Mouse (Mus musculus) thymus, adult 2 months (tissue): ENCODE measurements around the gene Fbxl15.

Experiments used
- CTCF ChIP-seq: fragments of 200-500 bp; IDR thresholded peaks from 2 replicates; pipeline ENCODE4 v1.5.1; 2012; ENCODE audit warnings: mild to moderate bottlenecking, control low read depth, low read length, moderate library complexity, borderline replicate concordance; ENCODE audit not compliant: control insufficient read depth, poor library complexity, insufficient read depth; ENCODE audit errors: extremely low read depth
- POLR2A ChIP-seq: fragments of 200-500 bp; IDR thresholded peaks from 2 replicates; pipeline ENCODE4 v1.6.1; 2012; ENCODE audit warnings: mild to moderate bottlenecking, low read length, control low read depth, moderate library complexity; ENCODE audit not compliant: control insufficient read depth, poor library complexity, insufficient read depth; ENCODE audit errors: extremely low read depth

DNA sequence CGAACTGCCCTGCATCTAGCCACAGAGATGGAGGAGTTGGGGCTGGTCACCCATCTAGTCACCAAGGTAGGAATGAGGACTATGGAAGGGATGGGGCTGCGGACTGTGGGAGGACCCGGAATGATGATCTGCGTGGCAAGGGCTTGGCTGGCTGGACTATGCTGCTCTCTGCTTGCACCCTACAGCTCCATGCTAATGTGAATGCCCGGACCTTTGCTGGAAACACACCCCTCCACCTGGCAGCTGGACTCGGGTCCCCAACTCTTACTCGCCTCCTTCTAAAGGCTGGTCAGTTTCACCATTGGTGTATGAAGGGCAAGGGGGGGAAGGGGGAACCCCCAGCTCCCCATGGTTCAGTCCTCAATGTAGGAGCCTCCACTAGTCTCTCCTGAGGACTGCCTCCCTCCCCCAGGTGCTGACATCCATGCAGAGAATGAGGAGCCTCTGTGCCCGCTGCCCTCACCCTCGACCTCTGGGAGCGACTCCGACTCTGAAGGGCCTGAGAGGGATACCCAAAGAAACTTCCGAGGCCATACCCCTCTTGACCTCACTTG lies 17.6 kb upstream of the Fbxl15 start:
- no peak for TF ChIP-seq POLR2A
- no peak for TF ChIP-seq CTCF
